Mouse (Mus musculus): ENCODE measurements at regions not wholly inside any gene's neighbourhood (a gene's known extent, or its start where the extent isn't known, plus 50 kb on each side); places are given as distances from the start of the nearest gene placed in this dataset.

DNA sequence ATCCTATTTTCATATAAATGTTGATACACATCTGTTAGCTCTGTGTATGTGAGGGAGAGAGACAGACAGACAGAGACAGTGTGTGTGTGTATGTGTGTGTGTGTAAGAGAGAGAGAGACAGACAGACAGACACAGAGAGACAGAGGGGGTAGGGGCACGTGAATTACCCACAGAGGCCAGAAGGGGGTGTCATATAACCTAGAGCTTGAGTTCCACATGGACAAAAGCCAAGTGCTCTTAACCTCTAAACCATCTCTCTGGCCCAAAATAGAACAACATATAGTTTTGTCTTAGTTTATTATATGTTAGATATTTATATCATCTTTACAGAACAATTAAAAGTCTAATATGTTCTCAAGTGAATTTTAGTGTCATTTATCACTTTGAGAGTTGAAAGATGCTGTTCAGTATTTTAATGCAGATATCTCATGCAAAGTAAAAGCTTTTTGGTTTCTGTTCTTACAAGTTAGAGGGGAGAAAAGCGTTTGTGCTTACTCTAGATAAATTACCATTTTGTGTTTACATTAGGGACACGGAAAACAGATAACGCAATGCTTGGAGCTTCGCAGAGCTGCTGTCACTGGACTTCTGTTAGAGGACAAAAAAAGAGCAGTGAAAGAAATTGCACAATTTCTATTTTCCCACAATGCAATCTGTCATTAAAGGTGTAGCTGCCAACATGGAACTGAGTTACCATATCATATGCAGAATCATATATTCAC is 710.6 kb upstream of the Tmem132c start:
- DNase-seq = no peak
- intact Hi-C loops (cut with DNase I; ENCODE audit: low total_unique reads) = no loop called here

DNA sequence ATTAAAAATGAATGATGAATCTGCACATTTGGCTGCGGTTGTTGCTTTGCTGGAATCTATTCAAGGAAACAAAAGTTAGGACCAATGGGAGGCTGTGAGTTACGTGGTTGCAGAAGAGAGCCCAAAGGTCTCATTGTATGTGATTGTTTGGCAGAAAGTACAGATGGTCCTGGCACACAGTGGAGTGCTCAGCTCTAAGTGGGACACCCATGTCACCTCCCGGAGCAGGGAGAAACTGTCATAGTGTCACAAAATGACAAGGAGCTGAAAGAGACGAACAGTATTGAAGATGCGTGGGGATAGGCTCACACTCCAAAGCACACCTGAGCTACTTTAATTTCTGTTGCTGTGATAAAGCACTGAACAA is 710.1 kb upstream of the Tmem132c start:
- no peak for DNase-seq
- intact Hi-C loops (cut with DNase I; ENCODE audit: low total_unique reads) = no loop called here

DNA sequence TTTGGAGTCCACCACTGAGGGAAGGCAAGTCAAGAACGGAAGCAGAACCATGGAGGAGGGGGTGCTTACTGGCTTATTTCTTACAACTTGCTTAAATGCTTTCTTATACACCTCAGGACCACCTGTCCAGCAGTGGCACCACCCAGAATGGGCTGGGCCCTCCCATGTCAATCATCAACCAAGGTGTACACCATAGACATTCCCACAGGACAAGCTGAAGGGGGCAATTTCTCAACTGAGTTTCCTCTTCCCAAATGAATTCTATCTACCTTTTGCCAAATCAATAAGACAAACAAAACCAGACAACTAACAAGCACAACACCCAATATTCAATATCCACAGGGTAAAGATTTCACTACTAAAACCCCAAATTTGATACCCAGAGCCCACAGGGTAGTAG is 709.6 kb upstream of the Tmem132c start:
- no peak for DNase-seq
- intact Hi-C loops (cut with DNase I; ENCODE audit: low total_unique reads) = no loop called here

DNA sequence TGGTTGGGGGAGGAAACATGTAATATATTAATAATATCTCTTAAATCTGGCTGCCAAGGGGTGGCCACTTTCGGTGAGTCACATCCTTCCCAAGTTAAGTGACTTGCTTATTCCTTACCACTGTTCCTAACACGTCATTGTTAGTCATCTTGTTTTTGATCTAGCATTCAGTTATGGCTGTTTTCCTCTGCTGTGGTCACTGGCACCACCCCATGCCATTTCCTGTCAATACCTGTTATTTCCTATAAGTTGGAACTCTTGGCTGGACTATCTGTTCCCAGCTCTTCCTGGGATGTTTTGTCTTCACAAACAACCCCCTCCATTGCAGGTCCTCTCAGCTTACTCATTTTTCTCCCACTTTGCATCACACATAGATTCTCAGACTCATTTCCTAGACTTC is 703.5 kb upstream of the Tmem132c start:
- DNase-seq = no peak
- intact Hi-C loops (cut with DNase I; ENCODE audit: low total_unique reads) = no loop called here

DNA sequence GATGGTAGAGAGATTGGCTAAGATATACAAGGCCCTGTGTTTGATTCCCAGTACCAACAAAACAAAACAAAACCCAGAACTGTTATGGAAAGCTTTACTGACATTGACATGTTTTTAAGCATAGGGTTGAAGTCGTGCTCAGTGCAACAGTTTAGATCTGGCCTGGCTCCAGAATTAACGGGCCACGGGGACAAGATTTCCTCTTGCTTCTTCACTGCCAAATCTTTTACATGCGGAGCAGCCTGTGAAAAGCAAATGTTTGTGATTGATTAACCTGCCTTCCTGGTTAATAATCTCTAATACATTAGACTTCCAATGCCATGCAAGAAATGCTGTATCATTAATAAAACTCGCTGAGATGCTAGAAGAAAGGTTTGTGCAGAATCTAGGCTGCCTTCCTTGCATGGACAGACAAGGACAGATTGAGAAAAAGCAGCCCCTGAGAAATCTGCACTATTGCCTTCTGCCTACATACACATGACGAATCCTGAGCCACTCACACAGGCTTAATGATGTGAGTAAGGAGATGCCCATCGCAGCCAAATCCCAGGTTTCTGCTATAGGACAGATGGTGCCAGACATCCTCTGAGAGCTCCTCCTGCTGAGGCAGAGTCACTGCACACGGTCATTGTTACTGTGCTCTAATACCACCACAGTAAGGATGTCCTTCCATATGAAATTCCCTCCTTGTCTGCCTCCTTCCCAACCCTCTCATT is 697.2 kb upstream of the Tmem132c start:
- intact Hi-C loops (cut with DNase I; ENCODE audit: low total_unique reads) = no loop called here
- no peak for DNase-seq

DNA sequence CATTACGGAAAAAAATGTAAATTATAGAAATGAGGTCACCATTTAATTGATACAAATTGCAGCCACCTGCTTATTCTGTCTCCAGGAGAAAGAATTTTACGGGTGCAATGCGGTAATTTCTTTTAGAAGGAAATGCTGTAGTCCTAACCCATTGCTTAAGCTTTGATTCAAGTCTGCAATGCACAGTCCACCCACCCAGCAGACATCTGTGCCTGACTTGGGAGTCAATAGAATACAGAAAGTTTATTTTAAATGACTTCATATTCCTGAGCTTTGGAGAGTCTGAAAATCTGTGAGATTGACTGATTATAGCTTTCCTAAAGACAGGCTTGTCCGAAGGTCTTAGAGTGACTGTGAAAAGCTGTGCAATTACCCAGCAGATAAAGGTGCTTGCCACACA is 693.8 kb upstream of the Tmem132c start:
- DNase-seq = no peak
- intact Hi-C loops (cut with DNase I; ENCODE audit: low total_unique reads) = no loop called here

DNA sequence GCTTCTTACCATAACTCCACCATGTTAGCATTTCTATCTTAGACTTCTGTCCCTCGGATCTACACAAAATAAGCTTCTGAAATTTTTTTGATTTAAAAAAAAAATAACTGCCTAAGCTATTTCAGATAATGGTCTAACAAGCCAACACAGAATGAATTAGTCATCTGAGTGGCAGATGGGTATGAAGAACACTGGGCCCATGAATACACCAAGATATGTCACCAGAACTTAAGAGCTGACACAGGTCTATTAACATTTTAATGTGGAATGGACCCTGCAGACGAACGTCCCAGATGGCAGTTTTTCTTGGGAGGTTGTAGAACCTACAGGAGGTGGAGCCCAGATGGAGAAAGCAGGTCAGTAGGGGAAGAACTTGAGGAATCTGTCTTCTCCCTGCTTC is 689.9 kb upstream of the Tmem132c start:
- intact Hi-C loops (cut with DNase I; ENCODE audit: low total_unique reads) = no loop called here
- DNase-seq = no peak

DNA sequence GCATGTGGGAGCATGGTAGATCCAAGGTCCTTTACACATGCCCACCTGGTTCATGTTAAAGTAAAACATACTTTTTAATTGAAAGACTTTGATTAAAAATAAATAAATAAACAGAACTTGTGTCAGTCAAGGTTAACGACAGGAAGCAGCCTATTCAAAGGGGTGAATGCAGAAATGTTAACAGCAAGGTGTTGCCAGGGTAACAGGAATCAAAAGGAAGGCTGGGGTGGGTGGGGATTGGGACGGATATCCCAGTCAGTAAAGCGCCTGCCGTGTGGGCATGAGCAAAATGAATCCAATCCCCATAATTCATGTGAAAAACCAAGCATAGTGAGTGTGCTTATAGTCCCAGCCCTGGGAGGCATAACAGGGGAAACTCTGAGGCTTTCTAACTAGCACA is 682.6 kb upstream of the Tmem132c start:
- no peak for DNase-seq
- intact Hi-C loops (cut with DNase I; ENCODE audit: low total_unique reads) = no loop called here

DNA sequence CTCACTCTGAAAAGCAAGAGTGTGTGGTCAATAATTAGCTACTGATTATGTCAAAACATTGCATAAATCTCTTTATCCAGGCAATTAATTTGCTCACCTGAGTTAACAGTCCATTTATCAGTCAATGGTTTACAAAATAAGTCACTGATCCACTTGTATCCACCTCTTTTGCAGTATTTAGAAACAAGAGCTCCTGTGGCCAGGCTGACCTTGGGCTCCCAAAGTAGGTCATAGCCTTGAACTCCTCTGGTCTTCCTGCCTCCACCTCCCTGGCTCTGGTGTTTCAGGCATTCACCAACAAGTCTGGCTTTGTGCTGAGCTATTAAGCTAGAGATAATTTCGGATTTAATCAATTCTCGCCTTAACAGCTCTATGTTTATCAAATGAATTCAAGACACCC is 675.8 kb upstream of the Tmem132c start:
- intact Hi-C loops (cut with DNase I; ENCODE audit: low total_unique reads) = no loop called here

DNA sequence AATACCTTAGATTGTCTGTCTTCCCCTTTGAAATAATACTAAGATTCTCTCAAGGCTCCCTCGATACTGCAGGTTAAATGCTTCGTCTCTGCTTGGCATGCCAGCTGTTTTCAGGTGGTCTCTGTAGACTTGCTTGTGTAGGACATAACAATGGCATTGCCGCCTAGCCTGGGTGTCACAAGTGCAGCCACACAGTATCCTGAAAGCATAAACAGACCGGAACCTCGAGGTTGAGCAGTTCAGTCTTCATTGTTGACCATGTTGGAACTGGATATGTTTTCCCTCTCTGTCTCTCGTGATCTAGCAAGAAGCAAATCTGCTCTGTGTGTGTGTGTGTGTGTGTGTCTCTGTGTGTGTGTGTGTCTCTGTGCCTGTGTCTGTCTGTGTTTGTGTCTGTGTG is 675.4 kb upstream of the Tmem132c start:
- intact Hi-C loops (cut with DNase I; ENCODE audit: low total_unique reads) = no loop called here
- no peak for DNase-seq

More for the DNA sequence above, 675.8 kb upstream of the Tmem132c start:
- DNase-seq = no peak

DNA sequence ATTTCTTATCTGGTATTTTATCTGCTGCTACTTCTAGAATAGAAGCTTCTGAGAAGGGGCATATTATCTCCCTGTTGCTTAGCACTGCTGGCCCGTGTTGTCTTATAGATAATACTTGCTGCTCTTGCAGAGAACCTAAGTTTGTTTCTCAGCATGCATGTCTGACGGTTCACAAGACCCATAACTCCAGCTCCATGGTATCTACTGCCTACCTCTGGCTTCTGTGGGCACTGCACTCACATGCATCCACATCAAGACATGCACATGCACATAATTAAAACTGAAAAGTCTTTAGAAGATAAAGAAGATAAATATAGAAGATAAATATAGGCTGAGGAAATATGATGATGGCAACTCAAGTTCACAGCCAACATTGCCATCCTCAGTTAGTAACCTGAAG is 667.8 kb upstream of the Tmem132c start:
- intact Hi-C loops (cut with DNase I; ENCODE audit: low total_unique reads) = no loop called here
- DNase-seq = no peak

DNA sequence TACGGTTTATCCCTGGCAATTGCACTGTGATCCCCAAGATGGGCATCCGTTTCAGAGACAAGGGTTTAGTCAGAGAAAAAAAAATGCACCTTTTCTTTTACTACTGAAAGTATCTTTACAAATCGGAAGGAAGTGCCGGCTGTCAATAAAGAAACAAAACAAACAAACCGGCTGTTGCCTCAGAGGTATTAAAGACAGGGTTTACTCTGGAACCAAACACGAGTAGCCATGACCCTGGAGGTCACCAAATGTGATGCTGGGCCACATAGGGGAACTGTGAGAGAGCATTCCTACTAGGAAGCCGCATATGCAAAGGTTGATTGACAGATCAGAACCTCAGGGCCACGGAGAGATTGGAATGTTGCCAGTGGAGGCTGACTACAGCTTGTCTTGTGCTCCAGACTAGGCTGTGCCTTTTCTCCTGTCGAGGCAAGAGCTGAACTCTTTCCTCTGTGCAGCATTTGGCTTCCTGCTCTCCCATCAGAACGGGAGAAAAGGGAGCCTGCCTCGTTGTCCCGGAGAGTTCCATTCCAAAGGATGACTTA is 643.8 kb upstream of the Tmem132c start:
- intact Hi-C loops (cut with DNase I; ENCODE audit: low total_unique reads) = no loop called here
- no peak for DNase-seq

DNA sequence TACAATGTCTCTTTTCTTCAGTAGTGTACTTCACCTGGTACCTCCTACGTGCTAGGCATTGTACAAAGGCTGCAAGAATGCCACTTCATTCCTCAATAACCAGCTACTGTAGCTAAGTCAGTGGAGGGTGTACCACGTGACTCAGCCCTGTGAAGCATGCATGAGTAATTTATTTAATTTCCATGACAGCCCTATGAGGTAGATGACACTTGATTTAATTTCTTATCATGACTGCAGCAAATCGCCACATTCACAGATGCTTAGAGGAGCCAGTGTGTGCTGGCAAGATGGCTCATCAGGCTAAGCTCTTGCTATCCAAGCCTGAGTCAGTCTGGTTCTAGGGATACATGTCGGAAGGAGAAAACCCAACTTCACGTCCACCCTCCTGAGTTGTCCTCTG is 642.0 kb upstream of the Tmem132c start:
- intact Hi-C loops (cut with DNase I; ENCODE audit: low total_unique reads) = no loop called here

DNA sequence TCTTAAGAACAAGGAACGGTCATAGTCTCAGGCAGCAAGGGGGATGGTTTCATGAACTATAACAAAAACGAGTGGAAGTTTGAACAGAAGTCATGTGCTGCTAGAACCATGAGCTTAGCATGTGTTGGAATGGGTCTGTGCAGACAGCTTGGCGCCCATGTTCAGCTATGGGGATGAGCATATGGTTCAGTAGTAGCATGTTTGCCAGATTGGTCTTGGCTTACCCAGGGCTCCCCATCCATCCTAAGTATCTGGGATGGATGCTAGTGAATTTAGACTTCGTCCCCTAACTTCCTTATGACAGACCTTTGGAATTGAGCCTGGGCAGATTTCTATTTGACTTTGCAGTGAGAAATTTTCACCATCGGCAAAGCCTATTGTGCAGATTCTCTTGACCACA is 634.9 kb upstream of the Tmem132c start:
- no peak for DNase-seq
- intact Hi-C loops (cut with DNase I; ENCODE audit: low total_unique reads) = no loop called here

More for the DNA sequence above, 642.0 kb upstream of the Tmem132c start:
- no peak for DNase-seq

DNA sequence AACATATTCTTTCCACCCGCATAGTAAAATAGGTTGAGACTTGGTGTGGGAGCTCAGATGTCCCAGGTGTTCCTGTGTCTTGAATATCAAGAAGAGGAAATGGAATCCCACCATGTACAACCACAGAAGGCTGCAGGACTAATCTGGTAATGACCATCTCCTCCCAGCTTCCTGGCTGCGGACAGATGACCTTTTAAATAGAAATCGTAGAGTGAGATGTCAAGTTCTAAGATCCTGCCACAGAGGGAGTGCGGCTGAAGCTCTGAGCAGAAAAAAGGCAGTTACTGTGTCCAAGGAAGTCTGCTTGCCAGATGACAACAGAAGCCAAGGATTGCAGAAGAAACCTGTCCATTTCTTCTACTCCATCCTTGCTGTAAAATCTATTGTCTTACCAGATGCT is 629.0 kb upstream of the Tmem132c start:
- intact Hi-C loops (cut with DNase I; ENCODE audit: low total_unique reads) = no loop called here

DNA sequence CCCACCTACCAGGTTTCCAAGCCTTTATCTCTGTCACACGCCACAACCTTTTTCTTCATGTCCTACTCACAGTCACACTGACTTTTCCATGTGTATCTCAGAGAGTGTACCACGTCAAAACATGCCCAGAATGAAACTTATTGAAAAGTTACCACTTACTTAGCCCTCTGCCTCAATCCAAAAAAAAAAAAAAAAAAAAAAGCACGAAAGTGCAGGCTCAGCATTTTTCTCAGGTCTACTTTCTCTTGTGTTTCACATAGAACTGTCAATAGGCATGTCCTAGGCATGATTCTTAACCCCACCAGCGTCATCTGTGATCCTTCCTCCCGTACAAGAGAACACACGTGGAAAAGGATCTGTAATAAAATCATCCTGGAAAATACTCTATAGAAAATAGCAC is 619.1 kb upstream of the Tmem132c start:
- intact Hi-C loops (cut with DNase I; ENCODE audit: low total_unique reads) = no loop called here
- DNase-seq = no peak

More for the DNA sequence above, 629.0 kb upstream of the Tmem132c start:
- no peak for DNase-seq

DNA sequence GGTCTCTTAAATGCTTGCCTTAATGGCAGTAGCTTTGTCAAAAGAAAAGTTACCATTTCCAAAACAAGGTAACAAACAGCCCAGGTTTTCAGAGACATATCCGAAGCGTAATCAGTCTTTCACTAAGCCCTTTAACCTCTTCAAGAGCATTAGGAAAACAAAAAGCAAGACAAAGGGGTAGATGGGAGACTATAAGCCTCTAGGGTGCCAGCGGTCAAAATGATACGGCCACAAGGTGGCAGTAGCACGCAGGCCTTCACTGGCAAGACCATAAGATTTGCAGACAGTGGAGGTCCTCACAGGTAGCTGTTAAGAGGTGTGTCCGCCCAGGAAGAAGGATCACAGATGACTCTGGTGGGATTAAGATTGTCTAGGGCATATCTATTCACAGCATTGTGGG is 618.4 kb upstream of the Tmem132c start:
- intact Hi-C loops (cut with DNase I; ENCODE audit: low total_unique reads) = no loop called here
- no peak for DNase-seq

DNA sequence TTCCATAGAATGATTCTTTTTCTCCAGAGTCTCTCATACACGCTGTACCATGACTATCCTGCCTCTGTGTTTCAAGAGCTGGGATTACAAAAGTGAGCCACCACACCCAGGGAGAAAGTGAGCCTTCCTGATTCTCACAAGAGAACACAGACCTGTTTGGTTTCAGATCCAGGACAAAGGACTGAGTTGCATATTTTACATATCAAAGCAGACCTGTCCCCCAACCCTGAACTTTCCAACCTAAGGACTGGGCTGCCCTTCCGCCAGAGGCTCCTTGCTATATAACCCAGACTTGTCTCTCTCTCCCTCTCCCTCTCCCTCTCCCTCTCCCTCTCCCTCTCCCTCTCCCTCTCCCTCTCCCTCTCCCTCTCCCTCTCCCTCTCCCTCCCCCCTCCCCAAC is 611.8 kb upstream of the Tmem132c start:
- no peak for DNase-seq
- intact Hi-C loops (cut with DNase I; ENCODE audit: low total_unique reads) = no loop called here

DNA sequence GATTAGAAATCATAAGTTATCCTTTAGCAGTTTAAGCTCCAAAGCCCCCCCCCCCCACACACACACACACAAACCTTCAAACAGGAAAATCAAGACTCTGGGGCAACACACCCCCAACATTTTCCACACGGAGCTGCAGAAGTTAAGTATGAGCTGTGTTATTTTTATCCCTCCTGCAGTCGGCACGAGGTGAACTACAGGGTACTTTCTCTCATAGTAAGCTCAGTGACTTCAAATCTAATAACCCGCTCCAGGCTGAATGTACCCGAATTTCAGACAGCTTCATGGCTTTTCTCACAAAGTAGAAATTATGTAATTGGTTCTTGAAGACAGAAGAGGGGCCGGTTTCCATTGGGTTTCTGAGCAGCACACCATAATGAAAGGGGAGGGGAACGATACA is 591.2 kb upstream of the Tmem132c start:
- DNase-seq = no peak
- intact Hi-C loops (cut with DNase I; ENCODE audit: low total_unique reads) = no loop called here

DNA sequence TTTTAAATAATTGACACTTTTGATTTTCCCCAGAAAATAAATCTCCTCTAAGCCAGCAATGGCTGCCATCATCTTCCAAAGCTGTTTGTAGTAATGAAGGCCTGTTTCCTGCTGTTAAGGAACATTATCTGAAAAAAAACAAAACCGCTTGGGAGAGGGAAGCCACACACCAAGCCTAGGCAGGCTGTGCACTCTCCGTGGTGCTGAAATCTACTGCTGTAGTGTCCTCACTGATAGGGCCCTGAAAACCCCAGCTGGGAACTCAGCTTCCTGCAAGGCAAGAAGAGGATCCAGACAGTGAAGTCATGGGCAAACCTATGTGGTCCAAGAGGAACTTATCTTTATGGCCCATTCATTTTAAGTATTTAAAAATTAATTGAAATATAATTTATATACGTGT is 590.2 kb upstream of the Tmem132c start:
- DNase-seq = peak; percentile 15
- intact Hi-C loops (cut with DNase I; ENCODE audit: low total_unique reads) = no loop called here

DNA sequence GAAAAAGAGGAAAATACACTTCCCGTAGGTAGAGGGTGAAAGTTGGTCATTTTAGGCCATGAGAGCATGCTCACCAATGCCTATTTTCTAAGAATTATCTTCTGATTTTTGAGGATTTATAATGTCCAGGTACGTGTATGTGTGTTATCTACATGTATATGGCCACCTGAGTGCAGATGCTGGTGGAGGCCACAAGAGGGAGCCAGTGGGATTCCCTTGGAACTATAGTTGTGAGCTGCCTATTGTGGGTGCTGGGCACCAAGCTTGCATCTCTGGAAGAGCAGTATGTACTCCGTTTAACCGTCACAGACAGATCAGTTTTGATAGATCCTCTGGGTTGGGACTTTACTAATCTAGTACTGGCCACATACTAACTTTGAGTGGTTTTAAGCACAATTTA is 579.0 kb upstream of the Tmem132c start:
- intact Hi-C loops (cut with DNase I; ENCODE audit: low total_unique reads) = no loop called here
- DNase-seq = no peak

Data from gastrocnemius, postnatal 14 days (tissue).